Mouse (Mus musculus) MEL (cell line): ENCODE results near the gene Glyctk.

Source experiments
- BHLHE40 ChIP-seq: IDR thresholded peaks from 2 replicates; pipeline ENCODE4 v1.6.1; 2012; ENCODE audit warnings: low read depth, mild to moderate bottlenecking, inconsistent platforms, low read length, improper control_type of control experiment, borderline replicate concordance
- CTCF ChIP-seq, 3 experiments: IDR thresholded peaks in 2 of 3; conservative IDR thresholded peaks in 1 of 3; 2 replicates each; pipeline ENCODE4 v1.5.1; 2011 to 2012; ENCODE audit warnings: low read length in 3 of 3, low read depth in 2 of 3, mild to moderate bottlenecking in 2 of 3, improper control_type of control experiment in 1 of 3, inconsistent platforms in 1 of 3, mixed read lengths in 1 of 3, moderate library complexity in 1 of 3; ENCODE audit not compliant: control insufficient read depth in 1 of 3, insufficient read depth in 1 of 3, poor library complexity in 1 of 3, severe bottlenecking in 1 of 3
- ELF1 ChIP-seq: IDR thresholded peaks from 2 replicates; pipeline ENCODE4 v1.6.1; 2014; ENCODE audit warnings: low read depth, mild to moderate bottlenecking, inconsistent platforms, low read length, improper control_type of control experiment, moderate library complexity
- EP300 ChIP-seq, 2 experiments: IDR thresholded peaks; 2 replicates each; pipeline ENCODE4 v1.6.1; 2011; ENCODE audit warnings: improper control_type of control experiment in 2 of 2, low read length in 2 of 2, low read depth in 1 of 2, mild to moderate bottlenecking in 1 of 2
- GABPA ChIP-seq: IDR thresholded peaks from 2 replicates; pipeline ENCODE4 v1.6.1; 2012; ENCODE audit warnings: low read depth, mild to moderate bottlenecking, inconsistent platforms, low read length, improper control_type of control experiment, moderate library complexity
- HCFC1 ChIP-seq: IDR thresholded peaks from 2 replicates; pipeline ENCODE4 v1.6.1; 2012; ENCODE audit warnings: low read depth, mild to moderate bottlenecking, inconsistent platforms, low read length, improper control_type of control experiment, moderate library complexity
- POLR2AphosphoS2 ChIP-seq: IDR thresholded peaks from 2 replicates; pipeline ENCODE4 v1.6.1; 2011; ENCODE audit warnings: low read length, improper control_type of control experiment
- POLR2AphosphoS5 ChIP-seq: IDR thresholded peaks from 2 replicates; pipeline ENCODE4 v1.6.1; 2012; ENCODE audit warnings: low read depth, borderline replicate concordance, mild to moderate bottlenecking, inconsistent platforms, low read length, moderate library complexity, mixed read lengths
- RCOR1 ChIP-seq: IDR thresholded peaks from 2 replicates; pipeline ENCODE4 v1.6.1; 2012; ENCODE audit warnings: low read depth, mild to moderate bottlenecking, inconsistent platforms, low read length, improper control_type of control experiment
- SIN3A ChIP-seq: IDR thresholded peaks from 2 replicates; pipeline ENCODE4 v1.6.1; 2012; ENCODE audit warnings: low read length, improper control_type of control experiment, inconsistent platforms
- TAL1 ChIP-seq: IDR thresholded peaks from 2 replicates; pipeline ENCODE4 v1.6.1; 2012; ENCODE audit warnings: mild to moderate bottlenecking, inconsistent platforms, low read length, moderate library complexity, mixed read lengths
- USF1 ChIP-seq: IDR thresholded peaks from 2 replicates; pipeline ENCODE4 v1.6.1; 2014; ENCODE audit warnings: low read depth, mild to moderate bottlenecking, inconsistent platforms, low read length, improper control_type of control experiment, moderate library complexity
- ZMIZ1 ChIP-seq: IDR thresholded peaks from 2 replicates; pipeline ENCODE4 v1.6.1; 2012; ENCODE audit warnings: low read depth, mild to moderate bottlenecking, inconsistent platforms, low read length, improper control_type of control experiment, moderate library complexity

GRCm38 (mm10) chr9:106176769-106177168 lies 18.8 kb upstream of the Glyctk start:
- TF ChIP-seq POLR2AphosphoS5 (no peak), TAL1 (no peak), CTCF (IDR thresholded peaks at IDR 0.05 in 2 of 3, conservative IDR thresholded peaks at IDR 0.05 in 1 of 3; ENCODE audit: control insufficient read depth in 1 of 3, insufficient read depth in 1 of 3, low read depth in 2 of 3, low read length in 3 of 3, poor library complexity in 1 of 3, severe bottlenecking in 1 of 3) (no peak), HCFC1 (no peak), BHLHE40 (no peak), EP300 (IDR thresholded peaks at IDR 0.05; ENCODE audit: low read depth in 1 of 2, low read length in 2 of 2) (no peak), GABPA (no peak), ELF1 (no peak), RCOR1 (no peak), POLR2AphosphoS2 (no peak), USF1 (no peak), ZMIZ1 (no peak), SIN3A (no peak)
